Mouse (Mus musculus) adrenal gland, postnatal 14 days (tissue): ENCODE measurements around the gene Vps41. TPM values are rescaled to one million over a fixed set of nuclear protein-coding genes. Genes with fewer than 3 reads are reported as not detected.
A peak's percentile ranks its signal among the peaks of the same experiment; 100 is the strongest.

Experiments used
- DNase-seq: peaks from one replicate; pipeline ENCODE4 v3.0.0; 2021; ENCODE audit warnings: mixed read lengths
- total RNA-seq: library from RNA; stranded (reverse); gene quantifications from 2 replicates; pipeline ENCODE4 v1.2.3, GENCODE M21; 2021

Gene Vps41
- total RNA-seq, 1 experiment from 2014 or later, result 71.6 TPM

- DNase-seq, result peak; percentile 10
These were observed 151.7 kb downstream of the Vps41 start for GRCm38 (mm10) chr13:18868825-18869224.

GRCm38 (mm10) chr13:18875321-18875720 is 158.2 kb downstream of the Vps41 start:
- DNase-seq, result no peak

GRCm38 (mm10) chr13:18892910-18893309 is 175.8 kb downstream of the Vps41 start:
- DNase-seq, result no peak

GRCm38 (mm10) chr13:18896789-18897188 is 179.7 kb downstream of the Vps41 start:
- no peak for DNase-seq

- DNase-seq, result no peak
These were observed 186.5 kb downstream of the Vps41 start for GRCm38 (mm10) chr13:18903623-18904022.

- no peak for DNase-seq
These were observed 197.7 kb downstream of the Vps41 start for GRCm38 (mm10) chr13:18914774-18915173.

Other genes with a start within 250 kb of the Vps41 start
- gene Amph, start 230.9 kb downstream of the Vps41 start, total RNA-seq, result 5.3 and 5.9 TPM in 2 replicates